Mouse (Mus musculus) C2C12 (cell line): Measurements from ENCODE around the gene Ccng1.

Source experiments
- CTCF ChIP-seq: IDR thresholded peaks from one replicate; pipeline ENCODE4 v1.5.1; 2011; ENCODE audit not compliant: control insufficient read depth, insufficient read depth, insufficient read length
- MAX ChIP-seq: IDR thresholded peaks from one replicate; pipeline ENCODE4 v1.6.1; 2011; ENCODE audit warnings: mild to moderate bottlenecking, control low read depth
- USF1 ChIP-seq: IDR thresholded peaks from one replicate; pipeline ENCODE4 v1.6.1; 2011; ENCODE audit warnings: low read depth, mild to moderate bottlenecking, control low read depth, moderate library complexity

DNA sequence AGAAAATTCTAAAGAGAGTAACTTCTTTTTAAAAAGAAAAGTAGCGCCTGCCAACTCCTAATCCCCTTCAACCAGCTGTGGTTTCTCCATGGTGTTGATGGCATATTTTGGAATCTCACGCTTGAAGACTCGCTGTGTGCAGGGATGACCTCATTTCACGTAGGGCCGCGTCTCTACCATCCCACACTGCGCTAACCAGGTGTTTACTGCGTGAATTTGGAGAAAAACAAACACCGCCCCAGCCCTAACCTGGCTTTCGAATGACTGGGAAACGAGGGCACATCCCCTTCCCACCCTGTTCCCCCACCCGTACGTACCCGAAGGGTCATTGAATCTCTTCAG lies 22.1 kb downstream of the Ccng1 start:
- no peak for TF ChIP-seq CTCF
- TF ChIP-seq USF1, result no peak
- no peak for TF ChIP-seq MAX
